Mouse (Mus musculus): ENCODE data around the gene Dnttip1. TPM values are rescaled to one million over a fixed set of nuclear protein-coding genes. Genes with fewer than 3 reads are reported as not detected.

The Dnttip1 gene
- polyA plus RNA-seq, 1 experiment from 2014 or later = 85.1 TPM

- DNase-seq (ENCODE audit: low spot score) = no peak
- Histone ChIP-seq H3K9me3 (no peaks in the 10 kb centered on the region), H3K36me3 (replicated peaks) (no peaks in the 10 kb centered on the region), H3K27ac (replicated peaks) (no peak overlapping the region), H3K27me3 (replicated peaks; ENCODE audit: low read depth, poor library complexity, severe bottlenecking) (no peaks in the 10 kb centered on the region), H3K4me3 (no peak overlapping the region), H3K4me1 (peaks cover 4% of the 10 kb centered on the region; the same call in 1 of the 2 replicates)
- 87% methylated on average over 2 of the region's 2 CpGs for WGBS
Measured at GRCm38 (mm10) chr2:164733259-164733658, 12.5 kb upstream of the Dnttip1 start.

- H3K27ac ChIP-seq (replicated peaks) = no peak overlapping the region
- H3K27me3 ChIP-seq (replicated peaks; ENCODE audit: low read depth, poor library complexity, severe bottlenecking) = no peaks in the 10 kb centered on the region
- H3K4me3 ChIP-seq = no peak overlapping the region
- 88% methylated on average over 5 of the region's 5 CpGs for WGBS
- H3K36me3 ChIP-seq (replicated peaks) = no peaks in the 10 kb centered on the region
- H3K9me3 ChIP-seq = no peaks in the 10 kb centered on the region
- peaks cover 4% of the 10 kb centered on the region; the same call in 1 of the 2 replicates for H3K4me1 ChIP-seq
- no peak for DNase-seq (ENCODE audit: low spot score)
Measured at GRCm38 (mm10) chr2:164734839-164735238, 10.9 kb upstream of the Dnttip1 start.

GRCm38 (mm10) chr2:164735446-164735845 lies 10.3 kb upstream of the Dnttip1 start:
- H3K27ac ChIP-seq (replicated peaks) = no peak overlapping the region
- H3K4me3 ChIP-seq = no peak overlapping the region
- H3K9me3 ChIP-seq = no peaks in the 10 kb centered on the region
- H3K4me1 ChIP-seq = peaks cover 6% of the 10 kb centered on the region
- WGBS = 90% methylated on average over 5 of the region's 5 CpGs
- no peaks in the 10 kb centered on the region for H3K27me3 ChIP-seq (replicated peaks; ENCODE audit: low read depth, poor library complexity, severe bottlenecking)
- DNase-seq (ENCODE audit: low spot score) = no peak
- no peaks in the 10 kb centered on the region for H3K36me3 ChIP-seq (replicated peaks)

- Histone ChIP-seq H3K36me3 (replicated peaks) (no peaks in the 10 kb centered on the region), H3K9me3 (no peaks in the 10 kb centered on the region), H3K4me3 (no peak overlapping the region), H3K27ac (replicated peaks) (no peak overlapping the region), H3K4me1 (peaks cover 2% of the 10 kb centered on the region), H3K27me3 (replicated peaks; ENCODE audit: low read depth, poor library complexity, severe bottlenecking) (no peaks in the 10 kb centered on the region)
- DNase-seq (ENCODE audit: low spot score) = no peak
- WGBS = 79% methylated on average over 3 of the region's 3 CpGs
Measured at GRCm38 (mm10) chr2:164737377-164738090, 8.2 kb upstream of the Dnttip1 start.

- 59% methylated on average over 7 of the region's 7 CpGs for WGBS
- Histone ChIP-seq H3K27me3 (replicated peaks; ENCODE audit: low read depth, poor library complexity, severe bottlenecking) (no peaks in the 10 kb centered on the region), H3K4me1 (peaks cover 3% of the 10 kb centered on the region), H3K27ac (replicated peaks) (no peak overlapping the region), H3K9me3 (no peaks in the 10 kb centered on the region), H3K36me3 (replicated peaks) (no peaks in the 10 kb centered on the region), H3K4me3 (no peak overlapping the region)
- no peak for DNase-seq (ENCODE audit: low spot score)
Measured at GRCm38 (mm10) chr2:164739876-164740275, 5.9 kb upstream of the Dnttip1 start.

GRCm38 (mm10) chr2:164744987-164745386 lies 796 bp upstream of the Dnttip1 start:
- Histone ChIP-seq H3K27ac (replicated peaks) (no peak overlapping the region; the same call in 1 of the 2 replicates), H3K4me3 (peak overlapping the region; percentile 92), H3K9me3 (no peaks in the 10 kb centered on the region), H3K36me3 (replicated peaks) (peaks cover 28% of the 10 kb centered on the region), H3K27me3 (replicated peaks; ENCODE audit: low read depth, poor library complexity, severe bottlenecking) (no peaks in the 10 kb centered on the region), H3K4me1 (peaks cover 22% of the 10 kb centered on the region)
- DNase-seq (ENCODE audit: low spot score) = no peak
- 75% methylated on average over 13 of the region's 13 CpGs for WGBS

- 61% methylated on average over 8 of the region's 8 CpGs for WGBS
- H3K9me3 ChIP-seq = no peaks in the 10 kb centered on the region
- no peaks in the 10 kb centered on the region for H3K27me3 ChIP-seq (replicated peaks; ENCODE audit: low read depth, poor library complexity, severe bottlenecking)
- peak overlapping the region; percentile 95; the same call in 1 of the 2 replicates for H3K27ac ChIP-seq (replicated peaks)
- H3K4me3 ChIP-seq = peak overlapping the region; percentile 92
- no peak for DNase-seq (ENCODE audit: low spot score)
- H3K36me3 ChIP-seq (replicated peaks) = peaks cover 45% of the 10 kb centered on the region
- H3K4me1 ChIP-seq = peaks cover 20% of the 10 kb centered on the region
Measured at GRCm38 (mm10) chr2:164746693-164747092, 910 bp downstream of the Dnttip1 start.

GRCm38 (mm10) chr2:164748191-164748590 lies 2.4 kb downstream of the Dnttip1 start:
- Histone ChIP-seq H3K27me3 (replicated peaks; ENCODE audit: low read depth, poor library complexity, severe bottlenecking) (no peaks in the 10 kb centered on the region), H3K4me1 (peaks cover 20% of the 10 kb centered on the region), H3K27ac (replicated peaks) (no peak overlapping the region), H3K9me3 (no peaks in the 10 kb centered on the region), H3K36me3 (replicated peaks) (peaks cover 60% of the 10 kb centered on the region), H3K4me3 (no peak overlapping the region)
- WGBS = 88% methylated on average over 4 of the region's 4 CpGs
- no peak for DNase-seq (ENCODE audit: low spot score)

GRCm38 (mm10) chr2:164748991-164749390 lies 3.2 kb downstream of the Dnttip1 start:
- Histone ChIP-seq H3K36me3 (replicated peaks) (peaks cover 68% of the 10 kb centered on the region), H3K4me1 (peaks cover 20% of the 10 kb centered on the region), H3K27ac (replicated peaks) (no peak overlapping the region), H3K4me3 (no peak overlapping the region), H3K9me3 (no peaks in the 10 kb centered on the region), H3K27me3 (replicated peaks; ENCODE audit: low read depth, poor library complexity, severe bottlenecking) (no peaks in the 10 kb centered on the region)
- DNase-seq (ENCODE audit: low spot score) = no peak
- WGBS = 90% methylated on average over 6 of the region's 6 CpGs

GRCm38 (mm10) chr2:164752454-164752853 lies 6.7 kb downstream of the Dnttip1 start:
- Histone ChIP-seq H3K27ac (replicated peaks) (no peak overlapping the region), H3K9me3 (no peaks in the 10 kb centered on the region), H3K4me1 (0 out of 2 replicates have a peak, but pooled peaks cover 2% of the 10 kb centered on the region), H3K27me3 (replicated peaks; ENCODE audit: low read depth, poor library complexity, severe bottlenecking) (no peaks in the 10 kb centered on the region), H3K4me3 (no peak overlapping the region), H3K36me3 (replicated peaks) (peaks cover 100% of the 10 kb centered on the region)
- DNase-seq (ENCODE audit: low spot score) = no peak
- WGBS = 89% methylated on average over 2 of the region's 2 CpGs

GRCm38 (mm10) chr2:164754105-164754504 lies 8.3 kb downstream of the Dnttip1 start:
- Histone ChIP-seq H3K4me1 (no peaks in the 10 kb centered on the region), H3K36me3 (replicated peaks) (peaks cover 100% of the 10 kb centered on the region), H3K27me3 (replicated peaks; ENCODE audit: low read depth, poor library complexity, severe bottlenecking) (no peaks in the 10 kb centered on the region), H3K9me3 (no peaks in the 10 kb centered on the region), H3K27ac (replicated peaks) (no peak overlapping the region), H3K4me3 (no peak overlapping the region)
- WGBS = 90% methylated on average over 11 of the region's 11 CpGs
- no peak for DNase-seq (ENCODE audit: low spot score)

GRCm38 (mm10) chr2:164754800-164755199 lies 9.0 kb downstream of the Dnttip1 start:
- Histone ChIP-seq H3K27me3 (replicated peaks; ENCODE audit: low read depth, poor library complexity, severe bottlenecking) (no peaks in the 10 kb centered on the region), H3K4me1 (no peaks in the 10 kb centered on the region), H3K27ac (replicated peaks) (no peak overlapping the region), H3K4me3 (no peak overlapping the region), H3K36me3 (replicated peaks) (peaks cover 100% of the 10 kb centered on the region), H3K9me3 (no peaks in the 10 kb centered on the region)
- DNase-seq (ENCODE audit: low spot score) = no peak
- WGBS = 90% methylated on average over 2 of the region's 2 CpGs

GRCm38 (mm10) chr2:164757841-164758240 lies 12.1 kb downstream of the Dnttip1 start:
- 95% methylated on average over 11 of the region's 11 CpGs for WGBS
- H3K9me3 ChIP-seq = no peaks in the 10 kb centered on the region
- no peak overlapping the region for H3K27ac ChIP-seq (replicated peaks)
- DNase-seq (ENCODE audit: low spot score) = no peak
- H3K4me1 ChIP-seq = no peaks in the 10 kb centered on the region
- H3K36me3 ChIP-seq (replicated peaks) = peaks cover 100% of the 10 kb centered on the region
- H3K27me3 ChIP-seq (replicated peaks; ENCODE audit: low read depth, poor library complexity, severe bottlenecking) = no peaks in the 10 kb centered on the region
- H3K4me3 ChIP-seq = no peak overlapping the region
